Mouse (Mus musculus): ENCODE measurements around the gene Fhod1.

Gene Fhod1

DNA sequence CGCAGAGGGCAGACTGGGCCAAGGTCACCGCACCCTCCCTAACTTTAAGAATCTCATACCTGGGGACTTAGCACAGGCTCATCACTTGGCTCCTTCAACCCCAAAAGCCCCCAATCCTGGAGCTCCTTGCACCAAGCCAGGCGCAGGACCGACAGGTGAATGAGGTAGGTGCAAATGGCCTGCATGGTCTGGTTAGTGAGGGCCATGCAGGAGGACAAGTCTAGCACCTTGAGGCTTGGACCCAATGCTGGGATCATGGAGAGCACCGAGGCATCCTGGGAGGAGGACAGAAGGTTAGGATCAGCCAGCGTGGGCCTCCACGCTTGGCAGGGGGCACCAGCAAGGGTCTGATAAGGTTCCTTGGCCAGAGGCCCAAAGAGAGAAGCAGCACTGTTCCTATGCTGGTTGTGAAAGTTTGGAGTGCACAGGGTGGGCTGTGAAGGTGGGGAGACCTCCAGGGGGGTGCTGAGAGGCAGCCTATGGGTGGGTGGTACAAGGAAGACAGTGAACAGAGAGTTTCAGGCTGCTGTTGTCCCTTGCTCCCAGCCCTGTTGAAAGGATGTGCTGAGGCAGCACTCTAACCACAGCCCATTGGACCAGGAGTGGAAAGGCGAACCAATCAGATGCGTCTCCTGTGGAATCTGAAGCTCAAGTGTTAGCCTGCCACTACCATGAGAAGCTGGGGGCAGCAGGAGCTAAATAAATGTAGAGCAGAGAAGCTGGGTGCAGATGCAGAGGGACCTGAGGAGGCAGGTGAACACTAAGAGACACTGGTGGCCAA is 33.9 kb downstream of the Fhod1 start:
- no peak for DNase-seq

DNA sequence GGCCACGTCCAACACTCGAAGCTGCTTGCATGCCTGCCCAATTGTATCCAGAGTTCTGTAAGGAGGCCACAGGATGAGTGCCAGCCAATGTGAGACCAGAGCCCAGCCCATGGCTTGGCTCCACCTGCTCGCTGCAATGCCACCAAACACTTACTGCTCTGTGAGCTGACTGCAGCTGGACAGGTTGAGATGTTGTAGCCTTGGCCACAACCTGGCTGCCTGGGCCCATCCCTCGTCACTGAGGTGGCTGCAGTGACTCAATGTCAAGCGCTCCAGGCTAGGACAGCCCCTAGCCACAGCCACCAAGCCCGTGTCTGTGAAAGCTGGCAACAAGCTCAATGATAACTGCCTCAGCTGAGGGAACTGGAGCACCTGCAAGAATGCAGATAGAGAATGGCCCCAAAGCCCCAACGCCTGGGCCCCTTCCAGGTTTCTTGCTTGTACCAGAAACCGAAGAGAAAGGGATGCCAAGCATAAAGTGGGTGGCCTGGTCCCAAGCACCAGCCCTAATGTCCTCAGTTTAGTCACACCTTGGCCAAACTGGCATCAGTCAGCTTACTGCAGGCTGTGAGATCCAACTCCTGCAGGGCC is 34.8 kb downstream of the Fhod1 start:
- DNase-seq, result no peak

DNA sequence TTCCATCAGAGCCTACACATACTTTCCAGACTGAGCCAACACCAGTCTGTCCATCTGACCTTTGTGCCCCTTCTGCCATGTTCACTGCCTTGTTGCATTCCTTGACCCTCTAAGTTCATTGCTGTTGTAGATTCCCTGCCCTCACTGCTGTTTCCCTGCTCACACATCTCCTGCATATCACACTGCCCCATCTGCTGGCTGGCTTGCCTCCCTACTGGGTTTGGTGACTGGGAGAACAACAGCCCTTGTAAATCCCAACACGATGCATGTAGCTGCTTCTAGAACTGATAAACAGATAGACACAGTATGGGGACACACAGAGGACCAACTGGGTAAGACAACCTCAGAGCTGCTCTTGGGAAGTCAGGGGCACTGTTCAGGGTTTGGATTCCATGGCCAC is 36.0 kb downstream of the Fhod1 start:
- DNase-seq, result no peak

DNA sequence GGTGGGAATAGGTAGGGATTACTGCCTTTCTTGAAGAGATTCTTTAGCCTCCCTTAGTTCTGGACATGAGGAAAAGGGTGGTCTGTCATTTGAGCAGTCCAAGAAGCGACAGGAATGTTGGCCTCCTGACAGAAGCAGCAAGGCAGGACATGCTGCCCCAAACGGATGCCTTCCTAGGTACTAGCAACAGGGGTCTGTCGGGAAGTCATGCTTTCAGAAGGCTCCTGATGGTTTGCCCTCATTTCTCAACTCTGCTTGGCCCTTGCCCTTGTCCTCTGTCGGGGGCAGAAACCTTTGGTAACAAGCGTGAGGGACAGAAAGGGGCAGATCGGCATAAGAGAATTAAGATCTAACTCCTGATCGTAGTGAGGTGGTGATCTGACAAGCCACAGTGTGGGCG is 37.6 kb downstream of the Fhod1 start:
- no peak for DNase-seq

DNA sequence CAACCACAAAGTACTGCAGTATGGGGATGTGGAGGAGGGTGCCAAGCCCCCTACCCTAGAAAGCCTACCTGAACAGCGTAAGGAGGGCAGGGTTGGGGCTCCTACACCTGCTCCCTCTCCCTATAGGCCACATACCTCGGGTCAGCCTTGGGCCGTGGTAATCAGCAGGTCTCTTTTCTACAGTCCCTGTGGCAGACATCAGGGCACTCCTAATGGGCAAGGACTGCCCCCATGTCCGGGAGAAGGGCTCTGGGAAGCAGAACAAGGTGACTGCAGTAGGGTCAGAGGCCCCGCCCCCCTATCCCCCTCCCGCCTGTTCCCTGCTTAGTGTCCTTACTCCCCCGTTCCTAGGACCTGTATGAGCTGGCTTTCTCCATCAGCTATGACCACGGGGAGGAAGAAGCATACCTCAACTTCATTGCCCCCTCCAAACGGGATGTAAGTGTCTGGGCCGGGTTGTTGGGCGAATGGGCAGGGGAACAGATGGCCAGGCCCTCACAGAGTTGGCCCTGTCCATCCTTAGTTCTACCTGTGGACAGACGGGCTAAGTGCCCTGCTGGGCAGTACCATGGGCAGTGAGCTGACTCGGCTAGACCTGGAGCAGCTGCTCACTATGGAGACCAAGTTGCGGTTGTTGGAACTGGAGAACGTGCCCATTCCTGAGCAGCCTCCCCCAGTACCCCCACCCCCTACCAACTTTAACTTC is 38.5 kb downstream of the Fhod1 start:
- no peak for DNase-seq

DNA sequence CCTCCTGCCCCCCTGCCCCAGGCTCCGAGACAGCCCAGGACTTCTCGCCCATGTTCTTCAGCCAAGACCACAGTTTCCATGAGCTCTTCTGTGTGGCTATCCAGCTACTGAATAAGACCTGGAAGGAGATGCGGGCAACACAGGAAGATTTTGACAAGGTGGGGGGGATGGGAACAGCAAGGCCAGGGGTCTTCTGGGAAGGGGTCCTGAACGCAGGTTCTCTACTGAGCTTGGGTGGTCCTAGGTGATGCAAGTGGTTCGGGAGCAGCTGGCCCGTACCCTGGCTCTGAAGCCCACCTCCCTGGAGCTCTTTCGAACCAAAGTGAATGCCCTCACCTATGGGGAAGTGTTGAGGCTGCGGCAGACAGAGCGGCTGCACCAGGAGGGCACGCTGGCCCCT is 39.3 kb downstream of the Fhod1 start:
- DNase-seq, result no peak

DNA sequence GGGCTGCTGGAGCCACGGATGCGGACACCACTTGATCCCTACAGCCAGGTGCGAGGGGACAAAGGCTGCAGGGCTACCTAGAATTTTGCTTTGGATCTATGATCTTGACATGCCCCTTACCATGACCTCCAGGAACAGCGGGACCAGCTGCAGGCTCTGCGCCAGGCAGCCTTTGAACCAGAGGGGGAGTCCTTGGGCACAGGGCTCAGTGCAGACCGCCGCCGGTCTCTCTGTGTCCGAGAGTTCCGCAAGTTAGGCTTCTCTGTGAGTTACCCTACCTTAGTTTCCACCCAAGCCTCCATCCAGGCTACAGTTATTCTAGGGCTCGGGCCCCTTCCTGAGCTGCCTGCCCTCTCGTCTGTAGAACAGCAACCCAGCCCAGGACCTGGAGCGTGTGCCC is 40.1 kb downstream of the Fhod1 start:
- no peak for DNase-seq

DNA sequence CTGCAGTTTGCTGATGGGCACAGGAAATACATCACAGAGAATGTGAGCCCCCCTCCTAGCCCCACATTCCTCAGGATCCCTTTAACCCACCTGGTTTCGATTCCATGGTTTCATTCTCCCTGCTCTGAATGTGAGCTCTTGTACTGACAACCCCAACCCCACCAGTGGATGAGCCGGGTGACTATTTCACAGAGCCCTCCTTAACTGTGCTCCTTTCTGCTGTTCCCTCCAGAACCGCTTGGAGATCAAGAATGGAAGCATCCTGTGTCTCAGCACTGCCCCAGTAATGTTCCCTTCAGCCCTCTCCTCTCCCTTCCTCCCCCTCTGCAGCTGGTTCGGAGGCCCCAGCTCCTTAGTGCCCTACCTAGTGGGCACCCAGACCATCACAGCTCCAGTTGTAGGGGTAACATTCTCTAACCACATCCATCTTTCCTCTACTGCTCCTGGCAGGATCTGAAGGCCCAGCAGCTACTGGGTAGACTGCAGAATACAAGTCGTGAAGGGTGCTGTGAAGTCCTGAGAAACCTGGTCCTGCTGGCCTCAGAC is 41.5 kb downstream of the Fhod1 start:
- DNase-seq, result no peak

DNA sequence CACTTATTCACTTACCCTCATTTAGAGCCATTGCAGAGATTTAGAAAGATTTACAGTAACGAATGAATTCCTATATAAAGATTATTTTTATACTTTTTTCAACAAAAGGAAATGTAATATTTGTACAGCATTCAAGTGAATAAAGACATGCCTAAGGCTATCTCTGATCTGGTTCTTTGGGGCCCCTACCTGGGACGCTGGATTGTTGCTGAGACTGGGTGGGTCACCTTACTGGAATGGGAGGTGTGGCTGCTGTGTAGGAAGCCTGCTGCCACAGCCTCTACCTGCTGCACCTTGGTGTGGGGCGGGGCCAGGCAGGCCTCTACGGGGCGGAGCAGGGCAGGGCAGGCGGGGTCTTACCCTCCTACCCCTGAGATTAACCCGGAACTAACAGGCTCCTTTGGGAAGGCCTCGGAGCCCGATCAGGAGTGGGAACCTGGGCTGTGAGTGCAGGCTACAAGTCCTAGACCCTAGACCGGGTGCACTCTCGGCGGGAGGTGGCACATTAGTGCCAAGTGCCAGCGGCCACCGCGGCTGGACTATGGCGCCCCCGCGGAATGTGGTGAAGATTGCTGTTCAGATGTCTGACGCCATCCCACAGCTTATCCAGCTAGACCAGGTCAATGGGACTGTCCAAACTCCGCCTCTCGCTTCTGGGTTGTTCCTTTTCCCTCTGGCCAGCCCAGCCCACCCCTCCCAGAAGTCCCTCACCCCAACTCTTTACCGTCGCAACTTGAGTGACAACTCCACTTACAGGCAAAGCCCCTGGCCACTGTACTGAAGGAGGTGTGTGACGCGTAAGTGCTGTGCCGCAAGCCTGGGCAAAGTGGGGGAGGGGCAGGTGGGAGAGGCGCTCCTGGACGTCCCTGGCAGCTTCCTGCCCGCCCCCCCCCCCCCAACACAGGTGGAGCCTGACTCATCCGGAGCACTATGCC is 42.3 kb downstream of the Fhod1 start, which contains the start of gene Elmo3:
Gene Elmo3 (plus strand): TSS at position 391 of the 935 bp plus-strand sequence.
- peak; percentile 90 for DNase-seq

DNA sequence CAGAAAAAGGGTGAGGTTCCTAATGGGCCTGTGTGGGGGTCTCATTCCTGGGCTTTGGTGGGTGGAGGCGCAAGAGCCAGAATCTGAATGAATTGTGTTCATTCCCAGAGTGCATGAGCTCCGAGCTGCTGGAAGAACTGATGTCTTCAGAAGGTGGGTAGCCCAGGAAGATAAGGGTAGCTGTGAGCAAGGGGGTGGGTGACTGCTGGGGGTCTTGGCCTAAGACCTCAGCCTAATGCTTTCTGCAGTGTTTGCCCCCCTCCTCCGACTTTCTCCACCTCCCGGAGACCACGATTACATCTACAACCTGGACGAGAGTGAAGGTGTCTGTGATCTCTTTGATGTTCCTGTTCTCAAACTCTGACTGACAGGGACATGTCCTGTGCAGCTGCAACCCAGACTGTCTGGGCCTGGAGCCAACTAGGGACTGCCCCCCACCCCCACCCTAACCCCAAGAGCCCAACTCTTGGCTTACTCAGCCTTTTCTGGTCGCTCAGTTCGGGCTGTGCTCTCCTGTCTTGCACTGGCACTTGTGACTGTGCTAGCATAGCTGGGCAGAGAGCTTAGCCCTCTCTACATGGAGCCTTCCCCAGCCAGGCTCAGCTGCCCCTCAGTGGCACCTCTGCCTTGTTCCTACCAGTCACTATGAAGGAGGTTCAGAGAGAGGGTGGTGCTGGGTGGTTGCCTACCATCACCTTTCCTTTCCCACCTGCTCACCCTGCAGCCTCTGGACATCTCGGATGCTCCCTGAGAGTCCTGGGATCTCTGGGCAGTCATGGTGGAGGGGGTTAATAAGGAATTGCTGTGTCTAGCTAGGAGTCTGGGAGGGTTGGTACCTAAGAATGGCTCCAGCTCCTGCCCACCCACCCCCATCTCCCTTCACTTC is 43.2 kb downstream of the Fhod1 start:
- no peak for DNase-seq

DNA sequence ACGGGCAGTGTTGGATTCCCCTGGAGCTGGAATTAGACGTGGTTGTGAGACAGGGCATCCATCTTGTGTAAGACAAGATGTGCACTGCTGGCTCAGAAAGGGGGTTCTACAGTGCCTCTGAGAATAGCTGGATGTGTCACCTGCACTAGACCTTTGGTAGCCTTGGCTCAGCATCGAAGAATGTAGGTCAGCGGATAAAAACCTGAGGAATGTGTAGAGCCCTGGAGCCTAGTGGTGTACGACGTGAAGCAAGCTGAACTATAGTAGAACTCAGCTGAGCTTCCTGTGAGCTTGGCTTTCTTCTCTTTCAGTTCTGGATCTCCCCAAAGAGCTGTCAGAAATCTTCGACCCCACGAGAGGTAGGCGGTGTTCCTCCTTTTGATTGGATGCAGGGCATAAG is 43.9 kb downstream of the Fhod1 start:
- DNase-seq, result no peak

DNA sequence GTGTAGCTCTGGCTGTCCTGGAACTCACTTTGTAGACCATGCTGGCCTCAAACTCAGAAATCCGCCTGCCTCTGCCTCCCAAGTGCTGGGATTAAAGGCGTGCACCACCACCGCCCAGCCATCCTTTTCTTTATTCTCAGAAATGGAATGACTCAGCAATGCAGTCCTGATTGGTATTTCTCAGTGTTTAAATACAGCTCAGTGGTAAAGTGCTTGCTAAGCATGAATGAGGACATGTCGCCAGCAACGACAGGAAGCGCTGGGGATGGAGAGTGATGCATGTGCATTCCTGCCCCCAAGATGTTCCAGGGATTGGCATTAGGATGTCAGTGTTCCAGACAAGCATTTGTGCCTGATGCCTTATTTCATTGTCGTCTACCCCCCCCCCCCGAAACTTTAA is 44.4 kb downstream of the Fhod1 start:
- no peak for DNase-seq

DNA sequence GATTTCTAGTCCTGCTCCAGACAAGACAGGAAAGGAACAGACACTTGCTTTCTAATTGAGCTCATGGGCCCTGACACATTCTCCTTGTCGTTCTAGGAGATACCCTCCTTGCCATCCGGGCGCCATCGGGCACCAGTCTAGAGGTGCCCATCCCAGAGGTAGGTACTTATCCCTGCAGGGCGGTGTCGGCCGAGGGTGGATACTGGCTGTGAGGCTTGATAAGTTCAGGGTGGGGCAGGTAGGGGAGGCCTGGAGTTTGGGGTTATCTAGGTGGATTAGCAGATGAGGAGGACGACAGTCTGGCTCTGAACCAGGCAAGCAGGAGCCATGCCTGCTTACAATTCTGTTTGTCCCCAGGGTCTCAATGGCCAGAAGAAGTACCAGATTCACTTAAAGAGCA is 47.8 kb downstream of the Fhod1 start:
- no peak for DNase-seq

DNA sequence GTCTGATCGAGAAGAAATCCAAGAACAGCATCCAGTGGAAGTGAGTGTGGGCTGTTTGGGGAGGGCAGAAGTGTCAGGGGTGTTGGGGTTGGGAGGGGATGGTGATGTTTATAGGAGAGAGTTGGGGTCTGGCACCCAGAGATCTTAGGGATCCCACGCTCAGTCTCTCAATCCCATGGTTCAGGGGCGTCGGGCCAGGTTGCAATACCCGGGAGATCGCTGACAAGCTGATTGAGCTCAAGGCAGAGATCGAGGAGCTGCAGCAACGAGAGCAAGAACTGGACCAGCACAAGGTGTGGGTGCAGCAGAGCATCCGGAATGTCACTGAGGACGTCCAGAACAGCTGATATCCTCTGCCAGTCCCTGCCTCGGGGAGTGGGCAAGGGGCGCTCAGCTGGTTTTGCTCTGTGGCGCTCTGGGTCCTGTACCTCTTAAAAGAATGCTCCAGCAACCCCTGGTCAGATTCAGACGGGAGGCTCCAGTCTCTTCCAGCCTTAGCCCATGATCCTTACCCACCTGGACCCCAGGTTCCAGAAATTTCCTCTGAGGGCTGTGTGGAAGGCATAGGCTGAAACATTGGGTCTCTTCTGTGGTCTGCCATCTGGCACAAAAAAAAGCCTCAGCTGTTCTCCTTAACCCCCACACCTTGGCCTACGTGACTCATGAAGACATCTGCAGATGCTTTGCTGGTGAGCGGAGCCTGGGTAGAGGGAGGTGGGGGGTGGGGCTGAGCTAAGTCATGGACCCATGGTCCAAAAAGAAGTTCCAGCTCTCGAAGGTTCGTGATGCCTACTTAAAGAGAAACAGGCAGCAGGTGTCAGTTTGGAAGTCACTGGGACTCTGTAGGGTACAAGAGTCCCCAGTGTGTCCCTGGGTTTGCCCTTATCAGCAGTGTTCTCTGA is 49.2 kb downstream of the Fhod1 start:
- no peak for DNase-seq

DNA sequence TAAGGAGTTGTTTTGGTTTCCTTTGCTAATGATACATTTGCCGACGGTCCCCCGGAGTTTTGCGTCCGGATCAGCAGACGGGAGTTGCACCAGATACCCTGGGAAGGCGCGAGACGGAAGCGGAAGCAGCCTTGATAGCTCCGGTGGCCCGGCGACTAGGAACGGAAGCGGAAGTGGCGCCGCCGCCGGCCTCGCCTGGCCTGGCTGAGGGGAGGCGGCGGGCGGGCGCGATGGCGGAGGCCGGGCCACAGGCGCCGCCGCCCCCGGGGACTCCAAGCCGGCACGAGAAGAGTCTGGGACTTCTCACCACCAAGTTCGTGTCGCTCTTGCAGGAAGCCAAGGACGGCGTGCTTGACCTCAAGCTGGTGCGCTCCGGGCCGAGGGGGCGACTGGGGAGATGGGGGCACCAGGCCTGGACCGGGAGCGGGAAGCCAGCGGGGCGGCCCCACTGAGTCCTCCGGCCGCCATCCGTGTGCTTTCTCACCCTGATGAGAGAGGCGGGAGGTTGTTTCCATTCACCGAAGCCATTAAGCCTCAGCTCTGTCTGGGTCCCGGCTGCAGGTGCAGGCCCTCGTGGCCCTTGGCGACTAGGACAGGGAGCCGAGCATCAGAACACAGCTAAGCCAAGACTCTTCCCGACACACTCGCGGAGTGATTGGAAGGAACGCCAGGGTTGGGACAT is 50.1 kb downstream of the Fhod1 start, which contains the start of gene E2f4:
Gene E2f4 (plus strand): TSS at position 153 of the 682 bp plus-strand sequence.
- DNase-seq, result peak; percentile 96

DNA sequence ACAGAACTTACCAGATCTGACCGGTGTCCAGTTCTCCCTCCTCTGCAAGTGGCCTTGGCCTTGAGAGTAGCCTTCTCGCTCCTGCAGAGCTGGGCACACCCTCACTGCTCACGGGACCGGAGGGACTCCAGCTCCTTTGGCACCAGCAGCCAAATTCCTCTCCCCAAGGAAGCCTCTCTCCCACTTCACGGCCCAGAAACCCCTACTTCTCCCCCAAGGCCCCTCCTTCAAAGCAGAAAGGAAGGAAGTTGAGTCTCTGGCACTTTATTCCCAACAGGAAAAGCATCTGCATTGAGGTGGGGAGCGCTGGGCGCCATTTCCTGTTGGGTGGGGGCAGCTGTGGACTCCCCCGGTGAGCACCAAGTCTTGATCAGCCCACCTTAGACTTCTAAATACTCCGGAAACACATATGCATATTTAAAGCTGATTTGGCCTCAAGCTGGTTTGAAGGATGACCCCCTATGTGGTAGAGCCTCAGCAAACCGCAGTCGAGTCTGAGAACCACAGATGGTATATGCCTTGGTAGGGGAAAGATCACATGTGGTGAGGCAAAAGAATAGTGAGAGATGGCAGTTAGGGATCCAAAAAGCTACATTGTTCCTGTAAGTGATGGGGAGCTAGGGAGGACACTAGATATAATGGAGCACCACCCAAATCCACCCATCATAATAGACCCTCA is 51.7 kb downstream of the Fhod1 start, which contains the start of gene Exoc3l:
Gene Exoc3l (minus strand): TSS at position 207 of the 679 bp plus-strand sequence.
- DNase-seq, result peak; percentile 51

DNA sequence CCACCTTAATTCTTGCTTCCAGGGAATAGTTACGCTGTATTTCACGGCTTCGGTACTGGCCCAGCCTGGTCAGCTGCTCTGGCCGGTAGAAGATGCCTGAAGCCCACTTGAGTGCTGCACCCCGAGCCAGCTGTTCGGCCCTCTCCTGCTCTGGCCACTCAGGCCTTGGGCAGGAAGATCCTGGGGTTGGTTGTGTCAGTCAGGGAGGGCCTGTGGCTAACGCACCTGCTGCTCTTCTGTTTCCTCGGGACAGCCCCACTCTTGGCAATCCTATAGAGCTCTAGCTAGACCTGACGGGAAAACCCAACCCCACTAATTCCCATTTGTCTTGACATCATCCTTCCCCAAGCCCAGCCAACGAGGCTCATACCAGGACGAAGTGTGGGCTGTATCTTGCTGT is 52.5 kb downstream of the Fhod1 start:
- DNase-seq, result no peak

DNA sequence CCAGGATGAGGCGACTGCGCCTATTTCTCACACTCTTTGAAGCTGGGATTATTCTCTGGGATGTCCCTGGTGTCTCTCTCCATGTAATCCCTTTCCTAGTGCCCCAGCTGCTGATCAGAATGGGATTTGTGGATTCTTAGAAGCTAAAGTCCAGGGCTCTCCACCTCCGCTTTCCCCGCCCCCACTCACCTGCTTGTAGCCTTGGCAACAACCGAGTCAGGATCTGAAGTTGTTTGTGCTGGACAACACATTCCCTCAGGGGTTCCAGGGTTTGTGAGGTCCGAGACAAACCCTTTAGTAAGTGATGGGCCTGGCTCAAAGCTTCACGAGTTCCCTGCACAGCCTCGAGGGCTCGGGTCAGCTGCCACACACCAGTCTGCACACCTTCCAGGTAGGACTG is 53.0 kb downstream of the Fhod1 start:
- DNase-seq, result no peak

DNA sequence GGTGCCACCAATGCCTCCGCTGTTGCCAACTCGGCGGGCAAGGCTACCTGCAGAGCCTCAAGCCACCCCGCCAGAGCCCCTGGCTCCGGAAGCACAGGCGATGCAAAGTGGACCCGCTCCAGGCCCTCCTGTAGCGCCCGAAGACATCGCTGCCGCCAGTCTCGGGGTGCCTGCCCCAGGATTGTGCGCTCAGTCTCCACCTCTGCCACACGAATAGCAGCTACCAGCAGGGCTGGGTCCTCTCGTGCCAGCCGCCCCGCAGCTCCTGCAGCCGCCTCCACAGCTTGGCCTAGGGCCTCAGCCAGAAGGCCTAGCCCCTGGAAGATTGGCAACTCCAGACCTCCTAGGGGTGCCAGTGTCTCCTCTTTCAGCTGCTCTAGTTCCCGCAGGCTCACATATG is 54.3 kb downstream of the Fhod1 start:
- DNase-seq, result no peak
